Comparison of ENCODE assay signal across 30 mouse cellular contexts in genomic region chr9:22741967-22742366, GRCm38 (mm10).
"Had no signal": no experiment of that assay in that cellular context is flagged by ENCODE, and none has a peak within 500 bp of the region (broad histone marks: within the 10 kb centered on the region; RNA-seq: fewer than 3 reads in every experiment).

No protein-coding gene starts in this region.

- H3K9me3 ChIP-seq: limb, embryonic 10.5 days; limb, embryonic 12.5 days; limb, embryonic 13.5 days; limb, embryonic 15.5 days; liver, embryonic 12.5 days; liver, embryonic 13.5 days; liver, embryonic 15.5 days; megakaryocyte, embryonic 14.5 days; midbrain, embryonic 10.5 days; midbrain, embryonic 12.5 days; midbrain, embryonic 15.5 days; neural tube, embryonic 12.5 days had no signal

- H3K36me3 ChIP-seq: limb, embryonic 10.5 days; limb, embryonic 12.5 days; limb, embryonic 13.5 days; limb, embryonic 15.5 days; liver, embryonic 12.5 days; liver, embryonic 13.5 days; liver, embryonic 15.5 days; midbrain, embryonic 10.5 days; midbrain, embryonic 12.5 days; midbrain, embryonic 15.5 days; neural tube, embryonic 12.5 days had no signal

- H3K4me1 ChIP-seq: limb, embryonic 10.5 days; limb, embryonic 13.5 days; limb, embryonic 15.5 days; liver, embryonic 12.5 days; liver, embryonic 13.5 days; liver, embryonic 15.5 days; megakaryocyte, embryonic 14.5 days; midbrain, embryonic 10.5 days; midbrain, embryonic 12.5 days; midbrain, embryonic 15.5 days; neural tube, embryonic 12.5 days had no signal

- H3K9ac ChIP-seq: limb, embryonic 12.5 days; limb, embryonic 13.5 days; limb, embryonic 15.5 days; liver, embryonic 12.5 days; liver, embryonic 13.5 days; liver, embryonic 14.5 days; liver, embryonic 15.5 days; liver, postnatal 0 days; lung, embryonic 14.5 days; midbrain, embryonic 12.5 days; midbrain, embryonic 15.5 days; neural tube, embryonic 12.5 days had no signal

- ATAC-seq: liver, embryonic 12.5 days; liver, postnatal 0 days; lung, postnatal 0 days; midbrain, embryonic 15.5 days; midbrain, embryonic 16.5 days had no signal

- H3K4me3 ChIP-seq: left cerebral cortex, adult 2 months; limb, embryonic 10.5 days; limb, embryonic 12.5 days; limb, embryonic 13.5 days; limb, embryonic 15.5 days; liver, embryonic 12.5 days; liver, embryonic 13.5 days; liver, embryonic 15.5 days; megakaryocyte, embryonic 14.5 days; midbrain, embryonic 10.5 days; midbrain, embryonic 12.5 days; midbrain, embryonic 15.5 days; myocyte; neural tube, embryonic 12.5 days had no signal

- H3K27me3 ChIP-seq: limb, embryonic 12.5 days; limb, embryonic 13.5 days; limb, embryonic 15.5 days; liver, embryonic 12.5 days; liver, embryonic 13.5 days; liver, embryonic 15.5 days; midbrain, embryonic 12.5 days; midbrain, embryonic 15.5 days; neural tube, embryonic 12.5 days had no signal

- H3K27ac ChIP-seq: left cerebral cortex, adult 2 months; limb, embryonic 10.5 days; limb, embryonic 12.5 days; limb, embryonic 13.5 days; limb, embryonic 15.5 days; liver, embryonic 12.5 days; liver, embryonic 13.5 days; liver, embryonic 14.5 days; liver, embryonic 15.5 days; macrophage; midbrain, embryonic 10.5 days; midbrain, embryonic 12.5 days; midbrain, embryonic 15.5 days; neural tube, embryonic 12.5 days had no signal

- H3K4me2 ChIP-seq: limb, embryonic 12.5 days; limb, embryonic 13.5 days; limb, embryonic 15.5 days; liver, embryonic 11.5 days; liver, embryonic 12.5 days; liver, embryonic 13.5 days; liver, embryonic 15.5 days; lung, embryonic 14.5 days; midbrain, embryonic 11.5 days; midbrain, embryonic 12.5 days; midbrain, embryonic 15.5 days; neural tube, embryonic 12.5 days had no signal

- DNase-seq: left cerebral cortex, postnatal 4 days; liver; liver, embryonic 13.5 days; liver, postnatal 0 days; lung, adult 18-20 months; lung, adult 2 months; lung, embryonic 14.5 days; lung, postnatal 10 days; lung, postnatal 14 days; lung, postnatal 36 days; midbrain, embryonic 14.5 days had no signal
